Mouse (Mus musculus) layer of hippocampus, postnatal 36 days (tissue): ENCODE results near the gene Acbd7. TPM values are rescaled to one million over a fixed set of nuclear protein-coding genes. Genes with fewer than 3 reads are reported as not detected.

Source experiments
- DNase-seq, 2 experiments: peaks; one replicate each; pipeline ENCODE4 v3.0.0; 2022
- total RNA-seq, 2 experiments: library from RNA; stranded (reverse); gene quantifications; 2 replicates each; pipeline ENCODE4 v1.2.3; 2021

Acbd7 gene
- 1 to 10 TPM; 1.6 to 2.4 TPM for total RNA-seq

GRCm38 (mm10) chr2:3335611-3336301 lies at the start of gene Acbd7:
Gene Acbd7 (plus strand): TSS chr2:3336168.
- DNase-seq, result peak; percentile 42 to 58

- no peak for DNase-seq
Observed at GRCm38 (mm10) chr2:3286243-3286642, 49.7 kb upstream of the Acbd7 start.

- no peak for DNase-seq
Observed at GRCm38 (mm10) chr2:3289581-3289980, 46.4 kb upstream of the Acbd7 start.

- no peak for DNase-seq
Observed at GRCm38 (mm10) chr2:3292170-3292569, 43.8 kb upstream of the Acbd7 start.

GRCm38 (mm10) chr2:3295826-3296225 lies 40.1 kb upstream of the Acbd7 start:
- DNase-seq, result no peak

- DNase-seq, result peak; percentile 19 to 40
Observed at GRCm38 (mm10) chr2:3305426-3306025, 30.4 kb upstream of the Acbd7 start.

GRCm38 (mm10) chr2:3323132-3323531 lies 12.8 kb upstream of the Acbd7 start:
- DNase-seq, result no peak

GRCm38 (mm10) chr2:3324381-3325130 lies 11.4 kb upstream of the Acbd7 start:
- DNase-seq, result no peak

- no peak for DNase-seq
Observed at GRCm38 (mm10) chr2:3326547-3326946, 9.4 kb upstream of the Acbd7 start.

- no peak for DNase-seq
Observed at GRCm38 (mm10) chr2:3327351-3327750, 8.6 kb upstream of the Acbd7 start.

GRCm38 (mm10) chr2:3331071-3331703 lies 4.8 kb upstream of the Acbd7 start:
- DNase-seq, result no peak

- DNase-seq, result no peak
Observed at GRCm38 (mm10) chr2:3332056-3332455, 3.9 kb upstream of the Acbd7 start.

- peak; percentile 98 to 99 for DNase-seq
Observed at GRCm38 (mm10) chr2:3332484-3333242, 3.3 kb upstream of the Acbd7 start, which contains the start of gene Rpp38. Gene Rpp38 (minus strand): TSS chr2:3332643.

- no peak for DNase-seq
Observed at GRCm38 (mm10) chr2:3333761-3334160, 2.2 kb upstream of the Acbd7 start.

- DNase-seq, result no peak
Observed at GRCm38 (mm10) chr2:3348422-3348821, 12.5 kb downstream of the Acbd7 start.

- DNase-seq, result no peak
Observed at GRCm38 (mm10) chr2:3348919-3349318, 13.0 kb downstream of the Acbd7 start.

- DNase-seq, result no peak
Observed at GRCm38 (mm10) chr2:3353160-3353559, 17.2 kb downstream of the Acbd7 start.

GRCm38 (mm10) chr2:3355793-3356192 lies 19.8 kb downstream of the Acbd7 start:
- no peak for DNase-seq

- no peak for DNase-seq
Observed at GRCm38 (mm10) chr2:3356311-3356710, 20.3 kb downstream of the Acbd7 start.

GRCm38 (mm10) chr2:3357887-3358286 lies 21.9 kb downstream of the Acbd7 start:
- DNase-seq, result no peak

- no peak for DNase-seq
Observed at GRCm38 (mm10) chr2:3361067-3361466, 25.1 kb downstream of the Acbd7 start.

- no peak for DNase-seq
Observed at GRCm38 (mm10) chr2:3365127-3365526, 29.2 kb downstream of the Acbd7 start.
